Mouse (Mus musculus) lung, postnatal 0 days (tissue): Measurements from ENCODE around the gene Strap. TPM values are rescaled to one million over a fixed set of nuclear protein-coding genes. Genes with fewer than 3 reads are reported as not detected.
A peak's percentile ranks its signal among the peaks of the same experiment; 100 is the strongest.

Experiments
- ATAC-seq: fragments of 200-750 bp; cut with Nextera tagmentation; 2 replicates; pipeline ENCODE4 v1.8.0; 2017; ENCODE audit warnings: moderate library complexity
- DNase-seq: peaks from one replicate; pipeline ENCODE4 v3.0.0-alpha.2; 2016; ENCODE audit warnings: low spot score
- H3K27ac ChIP-seq: fragments of 300-500 bp; sonication (generic); 2 replicates; pipeline ENCODE4 v1.5.1; 2014; ENCODE audit warnings: antibody characterized with exemption, mild to moderate bottlenecking, low read length, mixed read lengths
- H3K27me3 ChIP-seq: fragments of 300-500 bp; sonication (generic); replicated peaks from 2 replicates; pipeline ENCODE4 v1.6.1; 2014; ENCODE audit warnings: low read length, mixed read lengths; ENCODE audit not compliant: insufficient read depth
- H3K36me3 ChIP-seq: fragments of 300-500 bp; sonication (generic); 2 replicates; pipeline ENCODE4 v1.6.1; 2014; ENCODE audit warnings: low read length, mixed read lengths; ENCODE audit not compliant: insufficient read depth
- H3K4me1 ChIP-seq: fragments of 300-500 bp; sonication (generic); 2 replicates; pipeline ENCODE4 v1.6.1; 2014; ENCODE audit warnings: antibody characterized with exemption, low read depth, low read length, mixed read lengths; ENCODE audit not compliant: insufficient read depth
- H3K4me2 ChIP-seq: fragments of 300-500 bp; sonication (generic); replicated peaks from 2 replicates; pipeline ENCODE4 v1.6.1; 2014; ENCODE audit warnings: low read depth, mild to moderate bottlenecking, low read length, moderate library complexity, mixed read lengths
- H3K4me3 ChIP-seq: fragments of 300-500 bp; sonication (generic); 2 replicates; pipeline ENCODE4 v1.5.1; 2014; ENCODE audit warnings: low read depth, low read length
- H3K9ac ChIP-seq: fragments of 300-500 bp; sonication (generic); replicated peaks from 2 replicates; pipeline ENCODE4 v1.6.1; 2014; ENCODE audit warnings: low read depth, mild to moderate bottlenecking
- H3K9me3 ChIP-seq: fragments of 300-500 bp; sonication (generic); 2 replicates; pipeline ENCODE4 v1.6.1; 2016; ENCODE audit warnings: low read length, mixed read lengths
- CTCF ChIP-seq: IDR thresholded peaks from 2 replicates; pipeline ENCODE4 v1.5.1; 2016; ENCODE audit warnings: antibody characterized with exemption, mild to moderate bottlenecking
- EP300 ChIP-seq: IDR thresholded peaks from 2 replicates; pipeline ENCODE4 v1.6.1; 2016; ENCODE audit warnings: antibody characterized with exemption, mild to moderate bottlenecking, control low read depth
- WGBS: fragments of 180-500 bp; shearing (Covaris S2); extraction: QIAGEN DNeasy Blood & Tissue Kit; methylation state at CpG from one replicate; pipeline ENCODE4 v1.1.7; 2014; 5-methylcytosine and 5-hydroxymethylcytosine counted together
- polyA plus RNA-seq: library from polyadenylated mRNA; unstranded; fragments of >200 nt; fragmentation: Nextera tagmentation; extraction: Ambion mirVana; gene quantifications from 2 replicates; pipeline ENCODE4 v1.2.1, GENCODE M21; 2015

Gene Strap
- 68.5 and 74.9 TPM in 2 replicates for polyA plus RNA-seq

- peaks cover 10% of the 10 kb centered on the region; the same call in 1 of the 2 replicates for H3K4me1 ChIP-seq
- H3K9me3 ChIP-seq = no peaks in the 10 kb centered on the region
- no peaks in the 10 kb centered on the region for H3K27me3 ChIP-seq
- TF ChIP-seq CTCF (no peak), EP300 (no peak)
- H3K9ac ChIP-seq = peak within 1 kb of the TSS; percentile 90
- peak within 1 kb of the TSS; percentile 90 for H3K27ac ChIP-seq
- peak within 1 kb of the TSS; percentile 93 for H3K4me3 ChIP-seq
- H3K4me2 ChIP-seq = peak within 1 kb of the TSS; percentile 69
- peak; percentile 99 for ATAC-seq
- H3K36me3 ChIP-seq = peaks cover 8% of the 10 kb centered on the region; the same call in 1 of the 2 replicates
- DNase-seq = peak; percentile 99
- WGBS = 2% methylated on average over 70 of the region's 86 CpGs
Observed at GRCm38 (mm10) chr6:137734846-137735609, at the start of gene Strap. Gene Strap (plus strand): TSS chr6:137735078.

- TF ChIP-seq EP300 = no peak
- no peak for TF ChIP-seq CTCF
- ATAC-seq (no peak), DNase-seq (no peak)
- Histone ChIP-seq H3K27ac (no peak overlapping the region), H3K9ac (no peak overlapping the region), H3K9me3 (no peaks in the 10 kb centered on the region), H3K4me2 (no peak overlapping the region), H3K27me3 (no peaks in the 10 kb centered on the region), H3K4me1 (no peaks in the 10 kb centered on the region), H3K4me3 (no peak overlapping the region), H3K36me3 (no peaks in the 10 kb centered on the region)
- WGBS = 89% methylated on average over 5 of the region's 5 CpGs
Observed at GRCm38 (mm10) chr6:137687667-137688066, 47.2 kb upstream of the Strap start.

- no peak overlapping the region for H3K9ac ChIP-seq
- no peak overlapping the region for H3K4me2 ChIP-seq
- H3K27ac ChIP-seq = no peak overlapping the region
- 71% methylated on average over 3 of the region's 3 CpGs for WGBS
- no peaks in the 10 kb centered on the region for H3K9me3 ChIP-seq
- ATAC-seq (no peak; the same call in 1 of the 2 replicates), DNase-seq (no peak)
- H3K36me3 ChIP-seq = no peaks in the 10 kb centered on the region
- no peaks in the 10 kb centered on the region for H3K4me1 ChIP-seq
- TF ChIP-seq EP300 = no peak
- no peak for TF ChIP-seq CTCF
- H3K27me3 ChIP-seq = no peaks in the 10 kb centered on the region
- no peak overlapping the region for H3K4me3 ChIP-seq
Observed at GRCm38 (mm10) chr6:137688079-137688478, 46.8 kb upstream of the Strap start.

GRCm38 (mm10) chr6:137688506-137689105 lies 46.3 kb upstream of the Strap start:
- DNase-seq = peak; percentile 13
- Histone ChIP-seq H3K9ac (no peak overlapping the region), H3K4me3 (no peak overlapping the region), H3K4me1 (no peaks in the 10 kb centered on the region), H3K27me3 (no peaks in the 10 kb centered on the region), H3K36me3 (no peaks in the 10 kb centered on the region), H3K27ac (no peak overlapping the region), H3K9me3 (no peaks in the 10 kb centered on the region), H3K4me2 (no peak overlapping the region)
- ATAC-seq = no peak
- TF ChIP-seq EP300 (no peak), CTCF (no peak)
- 50% methylated on average over 11 of the region's 11 CpGs for WGBS

GRCm38 (mm10) chr6:137690550-137691119 lies 44.2 kb upstream of the Strap start:
- no peak overlapping the region for H3K9ac ChIP-seq
- H3K4me2 ChIP-seq = no peak overlapping the region
- H3K27ac ChIP-seq = no peak overlapping the region
- peak; percentile 55 for ATAC-seq
- no peak overlapping the region for H3K4me3 ChIP-seq
- no peaks in the 10 kb centered on the region for H3K4me1 ChIP-seq
- no peaks in the 10 kb centered on the region for H3K9me3 ChIP-seq
- no peak for TF ChIP-seq CTCF
- no peak for TF ChIP-seq EP300
- 40% methylated on average over 2 of the region's 2 CpGs for WGBS
- H3K36me3 ChIP-seq = no peaks in the 10 kb centered on the region
- no peaks in the 10 kb centered on the region for H3K27me3 ChIP-seq
- no peak for DNase-seq

GRCm38 (mm10) chr6:137694310-137694709 lies 40.6 kb upstream of the Strap start:
- DNase-seq (no peak), ATAC-seq (no peak)
- 59% methylated on average over 2 of the region's 2 CpGs for WGBS
- Histone ChIP-seq H3K36me3 (no peaks in the 10 kb centered on the region), H3K4me1 (no peaks in the 10 kb centered on the region), H3K4me2 (no peak overlapping the region), H3K27ac (no peak overlapping the region), H3K27me3 (no peaks in the 10 kb centered on the region), H3K9me3 (no peaks in the 10 kb centered on the region), H3K4me3 (no peak overlapping the region), H3K9ac (no peak overlapping the region)
- TF ChIP-seq EP300 = no peak
- TF ChIP-seq CTCF = no peak
